Mouse (Mus musculus) hindbrain, embryonic 15.5 days (tissue): ENCODE measurements around the gene Zdhhc23. TPM values are rescaled to one million over a fixed set of nuclear protein-coding genes. Genes with fewer than 3 reads are reported as not detected.
A peak's percentile ranks its signal among the peaks of the same experiment; 100 is the strongest.

ENCODE experiments used
- ATAC-seq: fragments of 200-750 bp; cut with Nextera tagmentation; 2 replicates; pipeline ENCODE4 v1.8.0; 2017; ENCODE audit warnings: low read depth, moderate number of reproducible peaks, moderate TSS enrichment; ENCODE audit not compliant: low FRiP score
- H3K27ac ChIP-seq: fragments of 300-500 bp; sonication (generic); replicated peaks from 2 replicates; pipeline ENCODE4 v1.5.1; 2015; ENCODE audit warnings: mild to moderate bottlenecking, inconsistent platforms
- H3K27me3 ChIP-seq: fragments of 300-500 bp; sonication (generic); 2 replicates; pipeline ENCODE4 v1.6.1; 2015; ENCODE audit warnings: control low read depth, inconsistent platforms
- H3K36me3 ChIP-seq: fragments of 300-500 bp; sonication (generic); 2 replicates; pipeline ENCODE4 v1.6.1; 2015; ENCODE audit warnings: control low read depth, inconsistent platforms
- H3K4me1 ChIP-seq: fragments of 300-500 bp; sonication (generic); replicated peaks from 2 replicates; pipeline ENCODE4 v1.6.1; 2015; ENCODE audit warnings: control low read depth, inconsistent platforms
- H3K4me2 ChIP-seq: fragments of 300-500 bp; sonication (generic); 2 replicates; pipeline ENCODE4 v1.6.1; 2015; ENCODE audit warnings: moderate library complexity, mild to moderate bottlenecking, inconsistent platforms
- H3K4me3 ChIP-seq: fragments of 300-500 bp; sonication (generic); 2 replicates; pipeline ENCODE4 v1.5.1; 2015; ENCODE audit warnings: mild to moderate bottlenecking, inconsistent platforms
- H3K9ac ChIP-seq: fragments of 300-500 bp; sonication (generic); 2 replicates; pipeline ENCODE4 v1.6.1; 2015; ENCODE audit warnings: inconsistent platforms
- H3K9me3 ChIP-seq: fragments of 300-500 bp; sonication (generic); 2 replicates; pipeline ENCODE4 v1.6.1; 2016; ENCODE audit warnings: control low read depth, inconsistent platforms
- WGBS: fragments of 180-500 bp; shearing (Covaris S2); methylation state at CpG from one replicate; pipeline ENCODE4 v1.1.7; 2015; 5-methylcytosine and 5-hydroxymethylcytosine counted together
- microRNA-seq: library from miRNA; unstranded; fragments of <30 nt; microRNA quantifications from one replicate; pipeline ENCODE4, GENCODE M21; 2016
- polyA plus RNA-seq: library from polyadenylated mRNA; unstranded; fragments of >200 nt; fragmentation: Nextera tagmentation; extraction: Ambion mirVana; gene quantifications from 2 replicates; pipeline ENCODE4 v1.2.1, GENCODE M21; 2015

Zdhhc23 gene
- polyA plus RNA-seq, 1 experiment from 2014 or later: 3.6 TPM

- 44% methylated on average over 3 of the region's 3 CpGs for WGBS
- no peaks in the 10 kb centered on the region for H3K27me3 ChIP-seq
- H3K9ac ChIP-seq: no peak overlapping the region
- no peak overlapping the region for H3K4me3 ChIP-seq
- H3K4me1 ChIP-seq: 0 out of 2 replicates have a peak, but pooled peaks cover 3% of the 10 kb centered on the region
- H3K4me2 ChIP-seq: no peak overlapping the region
- no peaks in the 10 kb centered on the region for H3K36me3 ChIP-seq
- no peaks in the 10 kb centered on the region for H3K9me3 ChIP-seq
- ATAC-seq: no peak
- no peak overlapping the region for H3K27ac ChIP-seq
Observed at GRCm38 (mm10) chr16:43931502-43931901, 48.1 kb downstream of the Zdhhc23 start.

DNA sequence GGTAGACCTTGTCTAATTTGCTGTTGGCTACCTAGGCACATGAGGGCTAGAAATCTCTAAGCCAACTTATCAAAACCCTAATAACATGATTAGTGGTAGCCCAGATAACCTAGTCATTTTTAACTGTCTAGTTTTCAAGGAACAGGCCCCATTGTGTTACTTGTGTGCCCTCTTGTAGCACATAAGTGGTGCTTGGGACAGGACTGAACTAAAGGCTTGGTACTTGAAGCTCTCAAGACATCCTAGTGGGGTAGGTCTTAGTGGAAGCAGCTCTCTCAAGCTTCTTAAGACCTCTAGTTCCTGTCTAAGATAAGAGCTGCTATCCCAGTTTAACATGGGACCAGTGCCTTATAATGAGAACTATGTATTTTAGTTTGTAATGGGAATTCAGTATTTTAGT is 49.0 kb downstream of the Zdhhc23 start:
- Histone ChIP-seq H3K27me3 (no peaks in the 10 kb centered on the region), H3K4me2 (no peak overlapping the region), H3K27ac (no peak overlapping the region), H3K9ac (no peak overlapping the region), H3K4me3 (no peak overlapping the region), H3K36me3 (no peaks in the 10 kb centered on the region), H3K9me3 (no peaks in the 10 kb centered on the region), H3K4me1 (0 out of 2 replicates have a peak, but pooled peaks cover 3% of the 10 kb centered on the region)
- no peak for ATAC-seq

- H3K9me3 ChIP-seq: no peaks in the 10 kb centered on the region
- H3K36me3 ChIP-seq: no peaks in the 10 kb centered on the region
- WGBS: 74% methylated on average over 6 of the region's 6 CpGs
- no peak for ATAC-seq
- H3K4me1 ChIP-seq: 0 out of 2 replicates have a peak, but pooled peaks cover 1% of the 10 kb centered on the region
- no peak within 1 kb of the TSS for H3K4me2 ChIP-seq
- no peaks in the 10 kb centered on the region for H3K27me3 ChIP-seq
- H3K27ac ChIP-seq: no peak within 1 kb of the TSS
- H3K4me3 ChIP-seq: no peak within 1 kb of the TSS
- no peak within 1 kb of the TSS for H3K9ac ChIP-seq
Observed at GRCm38 (mm10) chr16:43926341-43926859, 53.2 kb downstream of the Zdhhc23 start, which contains the start of gene Qtrt2. Qtrt2 (minus strand) TSS chr16:43926809.

- 94% methylated on average over 1 of the region's 1 CpGs for WGBS
- no peak for ATAC-seq
- no peak overlapping the region for H3K4me2 ChIP-seq
- H3K4me3 ChIP-seq: no peak overlapping the region
- H3K36me3 ChIP-seq: no peaks in the 10 kb centered on the region
- no peaks in the 10 kb centered on the region for H3K4me1 ChIP-seq
- H3K27ac ChIP-seq: no peak overlapping the region
- H3K27me3 ChIP-seq: no peaks in the 10 kb centered on the region
- H3K9me3 ChIP-seq: no peaks in the 10 kb centered on the region
- H3K9ac ChIP-seq: no peak overlapping the region
Observed at GRCm38 (mm10) chr16:43925846-43926245, 53.7 kb downstream of the Zdhhc23 start.

- Histone ChIP-seq H3K4me3 (no peak overlapping the region), H3K27me3 (no peaks in the 10 kb centered on the region), H3K9ac (no peak overlapping the region), H3K36me3 (no peaks in the 10 kb centered on the region), H3K27ac (no peak overlapping the region), H3K9me3 (no peaks in the 10 kb centered on the region), H3K4me1 (no peaks in the 10 kb centered on the region), H3K4me2 (no peak overlapping the region)
- 51% methylated on average over 6 of the region's 6 CpGs for WGBS
- peak; percentile 38; the same call in 1 of the 2 replicates for ATAC-seq
Observed at GRCm38 (mm10) chr16:43925001-43925558, 54.5 kb downstream of the Zdhhc23 start.

- H3K27ac ChIP-seq: no peak overlapping the region
- no peaks in the 10 kb centered on the region for H3K36me3 ChIP-seq
- no peaks in the 10 kb centered on the region for H3K4me1 ChIP-seq
- WGBS: 56% methylated on average over 3 of the region's 3 CpGs
- H3K9me3 ChIP-seq: no peaks in the 10 kb centered on the region
- H3K9ac ChIP-seq: no peak overlapping the region
- H3K4me2 ChIP-seq: no peak overlapping the region
- no peak for ATAC-seq
- no peaks in the 10 kb centered on the region for H3K27me3 ChIP-seq
- H3K4me3 ChIP-seq: no peak overlapping the region
Observed at GRCm38 (mm10) chr16:43922630-43923029, 57.0 kb downstream of the Zdhhc23 start.

- Histone ChIP-seq H3K4me2 (no peak overlapping the region), H3K36me3 (no peaks in the 10 kb centered on the region), H3K9ac (no peak overlapping the region), H3K27me3 (no peaks in the 10 kb centered on the region), H3K27ac (no peak overlapping the region), H3K4me1 (no peaks in the 10 kb centered on the region), H3K4me3 (no peak overlapping the region), H3K9me3 (no peaks in the 10 kb centered on the region)
- no peak for ATAC-seq
- 67% methylated on average over 2 of the region's 2 CpGs for WGBS
Observed at GRCm38 (mm10) chr16:43922024-43922423, 57.6 kb downstream of the Zdhhc23 start.

- H3K9me3 ChIP-seq: no peaks in the 10 kb centered on the region
- no peaks in the 10 kb centered on the region for H3K36me3 ChIP-seq
- H3K27me3 ChIP-seq: no peaks in the 10 kb centered on the region
- H3K4me3 ChIP-seq: no peak overlapping the region
- 91% methylated on average over 3 of the region's 3 CpGs for WGBS
- no peak overlapping the region for H3K27ac ChIP-seq
- no peaks in the 10 kb centered on the region for H3K4me1 ChIP-seq
- H3K4me2 ChIP-seq: no peak overlapping the region
- no peak overlapping the region for H3K9ac ChIP-seq
- no peak for ATAC-seq
Observed at GRCm38 (mm10) chr16:43918867-43919266, 60.7 kb downstream of the Zdhhc23 start.

Small RNA genes within 50 kb of the gene (microRNA-seq; reads per million reads assigned to microRNA genes)
- gene Mir3470b: not detected

Other genes with a start within 250 kb of the Zdhhc23 start
- not detected in 2 replicates for gene Drd3, start 225.8 kb downstream of the Zdhhc23 start, polyA plus RNA-seq
- 8.9 and 9.2 TPM in 2 replicates for gene Ccdc191, start 90.0 kb downstream of the Zdhhc23 start, polyA plus RNA-seq
- 16.6 and 19.5 TPM in 2 replicates for gene Qtrt2, start 53.0 kb downstream of the Zdhhc23 start, polyA plus RNA-seq
- 3.4 and 3.5 TPM in 2 replicates for gene Gramd1c, start 83.6 kb upstream of the Zdhhc23 start, polyA plus RNA-seq
- gene Atp6v1a, start 159.9 kb upstream of the Zdhhc23 start, polyA plus RNA-seq: 129 and 131 TPM in 2 replicates
- 62.4 and 64.9 TPM in 2 replicates for gene Naa50, start 160.0 kb upstream of the Zdhhc23 start, polyA plus RNA-seq
- gene Usf3, start 193.5 kb upstream of the Zdhhc23 start, polyA plus RNA-seq: 2.4 and 3.0 TPM in 2 replicates